Mouse (Mus musculus) megakaryocyte, embryonic 14.5 days (primary cell): ENCODE measurements around the gene Snx29.

Source experiments
- FLI1 ChIP-seq: IDR thresholded peaks from 2 replicates; pipeline ENCODE4 v1.6.1; 2012; ENCODE audit warnings: low read length, inconsistent platforms, mixed read lengths
- GATA1 ChIP-seq: IDR thresholded peaks from 3 replicates; pipeline ENCODE4 v1.6.1; 2012; ENCODE audit warnings: mixed read lengths, low read length, inconsistent platforms, borderline replicate concordance

DNA sequence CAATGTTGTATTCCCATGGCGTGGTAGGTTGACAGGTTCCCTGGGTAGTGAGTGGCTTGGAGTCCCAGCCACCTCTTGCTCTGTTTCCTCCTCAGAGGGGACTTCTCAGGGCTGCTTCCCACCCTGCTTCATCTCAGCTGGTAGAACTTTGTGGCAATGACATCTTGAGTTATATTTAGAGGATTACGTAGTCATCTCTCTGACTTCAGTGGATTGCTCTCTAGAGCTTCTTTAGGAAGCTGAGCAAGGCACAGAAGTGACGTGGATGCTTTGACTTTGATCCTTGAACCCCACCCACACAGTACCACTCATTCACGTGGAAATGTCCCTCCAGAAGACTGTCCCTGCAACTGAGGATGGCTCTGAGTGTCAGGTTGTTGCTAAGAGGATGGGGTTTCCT is 156.9 kb downstream of the Snx29 start:
- TF ChIP-seq FLI1 = no peak
- no peak for TF ChIP-seq GATA1
